Mouse (Mus musculus) neural tube, embryonic 10.5 days (tissue): ENCODE results near the gene Susd4.

Experiments
- DNase-seq: peaks from one replicate; pipeline ENCODE4 v3.0.0-alpha.2; 2017; ENCODE audit warnings: low spot score; ENCODE audit errors: extremely low spot score

Gene Susd4

GRCm38 (mm10) chr1:182785504-182785903, 21.8 kb downstream of the Susd4 start:
- no peak for DNase-seq

- DNase-seq: no peak
Measured at GRCm38 (mm10) chr1:182787030-182787429, 23.4 kb downstream of the Susd4 start.

- DNase-seq: no peak
Measured at GRCm38 (mm10) chr1:182788896-182789295, 25.2 kb downstream of the Susd4 start.

- DNase-seq: peak; percentile 72
Measured at GRCm38 (mm10) chr1:182792521-182793071, 28.9 kb downstream of the Susd4 start.

GRCm38 (mm10) chr1:182794221-182794620, 30.6 kb downstream of the Susd4 start:
- no peak for DNase-seq

GRCm38 (mm10) chr1:182794628-182795027, 31.0 kb downstream of the Susd4 start:
- DNase-seq: no peak

GRCm38 (mm10) chr1:182797048-182797447, 33.4 kb downstream of the Susd4 start:
- DNase-seq: no peak

- DNase-seq: no peak
Measured at GRCm38 (mm10) chr1:182801590-182801989, 37.9 kb downstream of the Susd4 start.

- no peak for DNase-seq
Measured at GRCm38 (mm10) chr1:182802891-182803290, 39.2 kb downstream of the Susd4 start.

- no peak for DNase-seq
Measured at GRCm38 (mm10) chr1:182813991-182814390, 50.3 kb downstream of the Susd4 start.

- no peak for DNase-seq
Measured at GRCm38 (mm10) chr1:182814566-182814965, 50.9 kb downstream of the Susd4 start.

- no peak for DNase-seq
Measured at GRCm38 (mm10) chr1:182817106-182817505, 53.4 kb downstream of the Susd4 start.

- DNase-seq: no peak
Measured at GRCm38 (mm10) chr1:182817624-182818023, 54.0 kb downstream of the Susd4 start.

GRCm38 (mm10) chr1:182818931-182819330, 55.3 kb downstream of the Susd4 start:
- DNase-seq: no peak

- DNase-seq: no peak
Measured at GRCm38 (mm10) chr1:182822729-182823128, 59.1 kb downstream of the Susd4 start.

- no peak for DNase-seq
Measured at GRCm38 (mm10) chr1:182823723-182824421, 60.2 kb downstream of the Susd4 start.

- DNase-seq: no peak
Measured at GRCm38 (mm10) chr1:182826557-182826956, 62.9 kb downstream of the Susd4 start.

GRCm38 (mm10) chr1:182838061-182838460, 74.4 kb downstream of the Susd4 start:
- DNase-seq: no peak

GRCm38 (mm10) chr1:182839332-182839929, 75.8 kb downstream of the Susd4 start:
- no peak for DNase-seq

- no peak for DNase-seq
Measured at GRCm38 (mm10) chr1:182840011-182840410, 76.4 kb downstream of the Susd4 start.

- DNase-seq: no peak
Measured at GRCm38 (mm10) chr1:182840606-182841005, 76.9 kb downstream of the Susd4 start.

- no peak for DNase-seq
Measured at GRCm38 (mm10) chr1:182849556-182849955, 85.9 kb downstream of the Susd4 start.

- no peak for DNase-seq
Measured at GRCm38 (mm10) chr1:182850080-182850479, 86.4 kb downstream of the Susd4 start.
